Mouse (Mus musculus): ENCODE data around the gene Zfp219. TPM values are rescaled to one million over a fixed set of nuclear protein-coding genes. Genes with fewer than 3 reads are reported as not detected.

The Zfp219 gene
- polyA plus RNA-seq, 1 experiment, result 25.9 TPM

DNA sequence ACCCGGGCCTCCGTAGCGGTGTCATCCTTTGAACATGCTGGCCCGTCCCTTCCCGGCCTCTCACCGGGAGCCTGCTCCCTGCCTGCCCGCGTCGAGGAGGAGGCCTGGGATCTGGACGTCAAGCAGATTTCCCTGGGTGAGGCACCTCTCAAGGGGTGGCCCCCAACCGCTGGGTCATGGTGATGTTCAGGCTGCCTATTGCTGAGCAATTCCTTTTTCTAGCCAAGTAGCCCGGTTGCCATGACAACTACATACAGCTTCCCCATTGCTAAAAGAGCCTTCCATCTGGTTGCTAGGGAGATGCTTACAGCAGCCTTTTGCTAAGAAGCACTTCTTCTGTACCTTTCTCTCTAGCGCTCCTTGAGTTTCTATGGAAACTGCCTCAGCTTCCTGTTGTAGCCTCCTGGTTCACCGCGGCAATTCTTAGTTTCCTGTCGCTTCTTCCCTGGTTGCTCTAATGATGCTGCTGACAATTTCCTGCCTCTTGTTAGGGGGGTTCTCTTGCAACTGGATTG, 16.5 kb downstream of the Zfp219 start:
- TF ChIP-seq CTCF (IDR thresholded peaks at IDR 0.05; ENCODE audit: control insufficient read depth, insufficient read depth, low read length) (no peak), POLR2A (IDR thresholded peaks at IDR 0.05; ENCODE audit: borderline replicate concordance, control insufficient read depth, low read depth, low read length) (no peak; the same call in 1 of the 2 replicates)
- Histone ChIP-seq H3K27ac (ENCODE audit: control insufficient read depth, insufficient read depth, low read depth, low read length, poor library complexity) (no peak overlapping the region), H3K4me1 (ENCODE audit: control insufficient read depth, insufficient read depth, low read length) (no peaks in the 10 kb centered on the region), H3K4me3 (replicated peaks; ENCODE audit: control insufficient read depth, low read depth, low read length) (no peak overlapping the region)
- WGBS, result 48% methylated on average over 16 of the region's 16 CpGs

DNA sequence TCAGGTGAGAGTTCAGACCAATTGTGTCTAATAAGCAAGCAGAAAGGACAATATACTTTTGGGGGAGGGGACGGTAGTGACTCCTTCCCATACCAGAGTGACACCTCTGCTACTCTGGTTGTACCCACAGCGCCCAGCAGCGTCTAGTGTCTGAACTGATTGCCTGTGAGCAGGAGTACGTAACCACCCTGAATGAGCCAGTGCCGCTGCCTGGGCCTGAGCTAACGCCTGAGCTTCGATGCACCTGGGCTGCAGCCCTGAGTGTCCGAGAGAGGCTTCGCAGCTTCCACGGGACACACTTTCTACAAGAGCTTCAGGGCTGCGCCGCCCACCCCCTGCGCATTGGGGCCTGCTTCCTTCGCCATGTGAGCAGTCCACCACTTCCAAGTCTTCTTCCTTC, 23.1 kb downstream of the Zfp219 start:
- 94% methylated on average over 14 of the region's 14 CpGs for WGBS
- Histone ChIP-seq H3K27ac (ENCODE audit: control insufficient read depth, insufficient read depth, low read depth, low read length, poor library complexity) (no peak overlapping the region), H3K4me1 (ENCODE audit: control insufficient read depth, insufficient read depth, low read length) (no peaks in the 10 kb centered on the region; the same call in 1 of the 2 replicates), H3K4me3 (replicated peaks; ENCODE audit: control insufficient read depth, low read depth, low read length) (no peak overlapping the region)
- TF ChIP-seq CTCF (IDR thresholded peaks at IDR 0.05; ENCODE audit: control insufficient read depth, insufficient read depth, low read length), result no peak
- no peak for TF ChIP-seq POLR2A (IDR thresholded peaks at IDR 0.05; ENCODE audit: borderline replicate concordance, control insufficient read depth, low read depth, low read length)

DNA sequence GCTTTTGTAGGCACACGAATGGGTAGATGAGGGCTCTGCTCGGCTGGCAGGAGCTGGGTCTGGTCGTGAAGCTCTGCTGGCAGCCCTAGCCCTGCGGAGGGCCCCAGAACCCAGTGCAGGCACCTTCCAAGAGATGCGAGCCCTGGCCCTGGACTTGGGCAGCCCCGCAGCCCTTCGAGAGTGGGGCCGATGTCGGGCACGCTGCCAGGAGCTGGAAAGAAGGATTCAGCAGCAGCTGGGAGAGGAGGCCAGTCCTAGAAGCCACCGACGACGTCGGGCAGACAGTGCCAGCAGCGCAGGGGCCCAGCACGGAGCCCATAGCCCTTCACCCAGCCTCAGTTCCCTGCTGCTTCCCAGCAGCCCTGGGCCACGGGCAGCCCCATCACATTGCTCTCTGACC, 23.7 kb downstream of the Zfp219 start:
- H3K4me1 ChIP-seq (ENCODE audit: control insufficient read depth, insufficient read depth, low read length), result no peaks in the 10 kb centered on the region; the same call in 1 of the 2 replicates
- 89% methylated on average over 17 of the region's 17 CpGs for WGBS
- no peak overlapping the region for H3K27ac ChIP-seq (ENCODE audit: control insufficient read depth, insufficient read depth, low read depth, low read length, poor library complexity)
- no peak overlapping the region for H3K4me3 ChIP-seq (replicated peaks; ENCODE audit: control insufficient read depth, low read depth, low read length)
- no peak for TF ChIP-seq POLR2A (IDR thresholded peaks at IDR 0.05; ENCODE audit: borderline replicate concordance, control insufficient read depth, low read depth, low read length)

DNA sequence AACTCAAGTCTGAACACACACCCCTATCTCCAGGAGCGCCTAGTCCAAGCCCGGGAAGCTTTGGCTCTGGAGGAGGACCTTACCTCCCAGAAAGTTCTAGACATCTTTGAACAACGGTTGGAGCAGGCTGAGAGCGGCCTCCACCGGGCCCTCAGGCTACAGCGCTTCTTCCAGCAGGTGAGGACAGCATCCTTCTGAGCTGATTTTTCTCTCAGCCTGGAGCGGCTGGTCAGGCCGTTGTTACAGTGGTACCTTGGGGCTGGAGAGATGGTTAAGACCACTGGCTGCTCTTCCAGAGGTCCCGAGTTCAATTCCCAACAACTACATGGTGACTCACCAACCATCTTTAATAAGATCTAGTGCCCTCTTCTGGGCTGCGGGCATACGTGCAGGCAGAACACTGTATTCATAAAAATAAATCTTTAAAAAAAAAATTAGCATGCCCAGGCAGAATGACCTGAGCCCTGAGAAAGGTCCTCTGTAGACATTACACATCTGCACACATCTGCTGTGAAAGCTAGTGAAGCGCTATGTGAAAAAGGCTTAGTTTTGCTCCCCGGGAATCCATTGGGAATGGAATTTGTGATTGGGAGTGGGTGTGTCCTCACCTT, 24.2 kb downstream of the Zfp219 start:
- no peak overlapping the region for H3K27ac ChIP-seq (ENCODE audit: control insufficient read depth, insufficient read depth, low read depth, low read length, poor library complexity)
- H3K4me3 ChIP-seq (replicated peaks; ENCODE audit: control insufficient read depth, low read depth, low read length), result no peak overlapping the region
- 86% methylated on average over 13 of the region's 13 CpGs for WGBS
- no peak for TF ChIP-seq POLR2A (IDR thresholded peaks at IDR 0.05; ENCODE audit: borderline replicate concordance, control insufficient read depth, low read depth, low read length)
- H3K4me1 ChIP-seq (ENCODE audit: control insufficient read depth, insufficient read depth, low read length), result no peaks in the 10 kb centered on the region; the same call in 1 of the 2 replicates

DNA sequence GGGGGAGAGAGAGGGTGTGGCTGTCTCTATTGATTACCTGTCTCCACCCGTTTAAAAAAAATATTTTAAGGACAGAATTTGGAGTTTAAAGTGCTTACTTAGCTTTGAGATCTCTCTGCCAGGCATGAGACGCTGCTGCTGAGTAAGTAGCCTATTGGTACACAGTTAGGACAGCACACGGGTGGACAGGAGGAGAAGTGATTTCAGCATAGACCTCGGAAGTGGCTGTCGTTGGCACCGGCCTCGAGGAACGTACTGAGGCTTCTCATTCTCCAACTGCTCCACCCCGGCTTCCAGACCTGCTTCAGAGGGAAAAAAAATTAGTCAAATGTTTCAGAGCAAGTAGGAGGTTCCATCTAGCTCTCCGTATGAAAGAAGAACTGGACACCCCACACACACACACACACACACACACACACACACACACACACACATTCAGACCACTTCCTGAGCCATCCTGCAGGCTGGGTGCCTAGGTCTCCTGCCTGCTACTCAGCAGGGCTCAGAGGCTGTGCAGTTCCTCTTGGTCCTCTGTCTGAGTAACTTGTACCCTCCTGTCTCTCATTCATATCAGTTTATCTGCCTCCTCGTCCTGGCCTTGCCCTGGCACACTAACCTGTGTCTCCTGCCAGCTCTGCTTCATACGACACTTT, 25.2 kb downstream of the Zfp219 start:
- 26% methylated on average over 12 of the region's 12 CpGs for WGBS
- TF ChIP-seq CTCF (IDR thresholded peaks at IDR 0.05; ENCODE audit: control insufficient read depth, insufficient read depth, low read length), result no peak
- TF ChIP-seq POLR2A (IDR thresholded peaks at IDR 0.05; ENCODE audit: borderline replicate concordance, control insufficient read depth, low read depth, low read length), result no peak
- H3K4me1 ChIP-seq (ENCODE audit: control insufficient read depth, insufficient read depth, low read length), result no peaks in the 10 kb centered on the region; the same call in 1 of the 2 replicates
- no peak overlapping the region for H3K27ac ChIP-seq (ENCODE audit: control insufficient read depth, insufficient read depth, low read depth, low read length, poor library complexity)
- H3K4me3 ChIP-seq (replicated peaks; ENCODE audit: control insufficient read depth, low read depth, low read length), result no peak overlapping the region

DNA sequence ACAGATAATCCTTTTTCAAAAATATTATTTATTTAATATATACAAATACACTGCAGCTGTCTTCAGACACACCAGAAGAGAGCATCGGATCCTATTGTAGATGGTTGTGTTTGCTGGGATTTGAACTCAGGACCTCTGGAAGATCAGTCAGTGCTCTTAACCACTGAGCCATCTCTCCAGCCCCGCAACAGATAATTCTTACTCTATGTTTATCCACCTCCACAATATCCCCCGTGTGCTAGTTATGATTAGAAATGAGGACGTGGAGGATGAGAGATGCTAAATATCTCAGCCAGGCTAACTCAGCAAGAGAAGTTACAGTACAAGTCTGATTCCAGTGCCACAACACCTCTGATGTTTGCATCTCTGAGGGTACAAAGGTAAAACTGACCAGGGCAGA, 26.1 kb downstream of the Zfp219 start:
- WGBS, result 82% methylated on average over 4 of the region's 4 CpGs
- Histone ChIP-seq H3K4me3 (replicated peaks; ENCODE audit: control insufficient read depth, low read depth, low read length) (no peak overlapping the region), H3K27ac (ENCODE audit: control insufficient read depth, insufficient read depth, low read depth, low read length, poor library complexity) (no peak overlapping the region), H3K4me1 (ENCODE audit: control insufficient read depth, insufficient read depth, low read length) (no peaks in the 10 kb centered on the region; the same call in 1 of the 2 replicates)
- TF ChIP-seq POLR2A (IDR thresholded peaks at IDR 0.05; ENCODE audit: borderline replicate concordance, control insufficient read depth, low read depth, low read length) (no peak), CTCF (IDR thresholded peaks at IDR 0.05; ENCODE audit: control insufficient read depth, insufficient read depth, low read length) (no peak)

DNA sequence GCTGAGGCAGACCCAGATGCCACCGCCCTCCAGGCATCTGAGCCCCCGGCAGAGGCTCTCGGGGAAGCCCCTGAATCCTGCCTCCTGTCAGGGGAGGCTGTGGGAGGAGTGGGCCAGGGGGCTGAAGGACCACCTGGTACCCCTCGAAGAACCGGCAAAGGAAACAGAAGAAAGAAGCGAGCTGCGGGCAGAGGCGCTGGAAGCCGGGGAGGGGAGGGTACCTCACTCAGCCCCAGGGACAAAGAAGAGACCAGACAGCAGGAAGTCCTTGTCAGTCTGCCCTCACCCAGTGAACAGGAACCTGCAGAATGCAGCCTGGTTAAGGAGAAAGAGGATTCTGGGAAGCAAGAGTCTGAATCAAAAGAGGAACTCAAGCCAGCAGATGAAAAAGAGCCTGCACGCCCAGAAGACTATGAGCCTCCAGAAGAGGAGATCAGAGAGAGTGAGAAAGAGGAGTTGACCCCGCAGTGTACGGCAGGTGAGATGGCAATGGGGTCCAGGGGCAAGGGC, 31.0 kb downstream of the Zfp219 start:
- Histone ChIP-seq H3K4me3 (replicated peaks; ENCODE audit: control insufficient read depth, low read depth, low read length) (no peak overlapping the region), H3K4me1 (ENCODE audit: control insufficient read depth, insufficient read depth, low read length) (no peaks in the 10 kb centered on the region; the same call in 1 of the 2 replicates)
- WGBS, result 37% methylated on average over 12 of the region's 12 CpGs

DNA sequence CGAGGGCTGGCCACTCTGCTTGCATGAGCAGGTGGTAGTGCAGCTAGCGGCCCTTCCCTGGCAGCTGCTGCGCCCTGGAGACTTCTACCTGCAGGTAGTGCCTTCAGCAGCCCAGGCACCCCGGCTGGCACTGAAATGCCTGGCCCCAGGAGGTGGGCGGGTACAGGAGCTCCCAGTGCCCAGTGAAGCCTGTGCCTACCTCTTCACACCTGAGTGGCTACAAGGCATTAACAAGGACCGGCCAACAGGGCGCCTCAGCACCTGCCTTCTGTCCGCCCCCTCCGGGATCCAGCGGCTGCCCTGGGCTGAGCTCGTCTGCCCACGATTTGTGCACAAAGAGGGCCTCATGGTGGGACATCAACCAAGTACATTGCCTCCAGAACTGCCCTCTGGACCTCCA, 31.8 kb downstream of the Zfp219 start:
- no peaks in the 10 kb centered on the region; the same call in 1 of the 2 replicates for H3K4me1 ChIP-seq (ENCODE audit: control insufficient read depth, insufficient read depth, low read length)
- H3K4me3 ChIP-seq (replicated peaks; ENCODE audit: control insufficient read depth, low read depth, low read length), result no peak overlapping the region
- no peak overlapping the region for H3K27ac ChIP-seq (ENCODE audit: control insufficient read depth, insufficient read depth, low read depth, low read length, poor library complexity)
- no peak for TF ChIP-seq POLR2A (IDR thresholded peaks at IDR 0.05; ENCODE audit: borderline replicate concordance, control insufficient read depth, low read depth, low read length)
- TF ChIP-seq CTCF (IDR thresholded peaks at IDR 0.05; ENCODE audit: control insufficient read depth, insufficient read depth, low read length), result no peak
- WGBS, result 88% methylated on average over 12 of the region's 12 CpGs

More for the DNA sequence above, 31.0 kb downstream of the Zfp219 start:
- no peak for TF ChIP-seq POLR2A (IDR thresholded peaks at IDR 0.05; ENCODE audit: borderline replicate concordance, control insufficient read depth, low read depth, low read length)
- no peak for TF ChIP-seq CTCF (IDR thresholded peaks at IDR 0.05; ENCODE audit: control insufficient read depth, insufficient read depth, low read length)
- H3K27ac ChIP-seq (ENCODE audit: control insufficient read depth, insufficient read depth, low read depth, low read length, poor library complexity), result no peak overlapping the region

Measured in bone marrow, adult 2 months (tissue).